Mouse (Mus musculus): ENCODE results near the gene Cabp4.

- TF ChIP-seq GATA1 (IDR thresholded peaks at IDR 0.05; ENCODE audit: borderline replicate concordance, low read length) (peak; percentile 98), FLI1 (IDR thresholded peaks at IDR 0.05; ENCODE audit: low read length) (peak; percentile 62; the same call in 1 of the 2 replicates)
Measured at GRCm38 (mm10) chr19:4113186-4113805, 30.5 kb downstream of the Cabp4 start.
